Mouse (Mus musculus) liver, embryonic 11.5 days (tissue): Measurements from ENCODE around the gene Olfr549. TPM values are rescaled to one million over a fixed set of nuclear protein-coding genes. Genes with fewer than 3 reads are reported as not detected.
A peak's percentile ranks its signal among the peaks of the same experiment; 100 is the strongest.

Source experiments
- ATAC-seq: fragments of 200-750 bp; cut with Nextera tagmentation; replicated peaks from 2 replicates; pipeline ENCODE4 v1.8.0; 2017; ENCODE audit warnings: moderate number of reproducible peaks, mild to moderate bottlenecking, moderate TSS enrichment, moderate library complexity; ENCODE audit not compliant: low FRiP score
- DNase-seq: peaks from one replicate; pipeline ENCODE4 v3.0.0-alpha.2; 2017; ENCODE audit warnings: low spot score
- H3K27ac ChIP-seq: fragments of 300-500 bp; sonication (generic); 2 replicates; pipeline ENCODE4 v1.5.1; 2014; ENCODE audit warnings: mild to moderate bottlenecking, low read depth, low read length, control low read depth
- H3K27me3 ChIP-seq: fragments of 300-500 bp; sonication (generic); replicated peaks from 2 replicates; pipeline ENCODE4 v1.6.1; 2014; ENCODE audit warnings: low read length, mixed read lengths; ENCODE audit not compliant: control insufficient read depth, insufficient read depth
- H3K36me3 ChIP-seq: fragments of 300-500 bp; sonication (generic); 2 replicates; pipeline ENCODE4 v1.6.1; 2014; ENCODE audit warnings: mild to moderate bottlenecking, low read length, moderate library complexity, mixed read lengths; ENCODE audit not compliant: control insufficient read depth, insufficient read depth
- H3K4me1 ChIP-seq: fragments of 300-500 bp; sonication (generic); replicated peaks from 2 replicates; pipeline ENCODE4 v1.6.1; 2014; ENCODE audit warnings: low read length, mixed read lengths; ENCODE audit not compliant: control insufficient read depth, insufficient read depth
- H3K4me2 ChIP-seq: fragments of 300-500 bp; sonication (generic); 2 replicates; pipeline ENCODE4 v1.6.1; 2014; ENCODE audit warnings: mild to moderate bottlenecking, control low read depth, moderate library complexity
- H3K4me3 ChIP-seq: fragments of 300-500 bp; sonication (generic); 2 replicates; pipeline ENCODE4 v1.5.1; 2014; ENCODE audit warnings: low read depth, low read length, control low read depth
- H3K9ac ChIP-seq: fragments of 300-500 bp; sonication (generic); 2 replicates; pipeline ENCODE4 v1.6.1; 2014; ENCODE audit warnings: low read depth, low read length, control low read depth
- H3K9me3 ChIP-seq: fragments of 300-500 bp; sonication (generic); 2 replicates; pipeline ENCODE4 v1.6.1; 2016; ENCODE audit warnings: low read length, inconsistent platforms, mixed read lengths; ENCODE audit not compliant: control insufficient read depth
- WGBS: fragments of 180-500 bp; shearing (Covaris S2); extraction: QIAGEN DNeasy Blood & Tissue Kit; methylation state at CpG from one replicate; pipeline ENCODE4 v1.1.7; 2014; 5-methylcytosine and 5-hydroxymethylcytosine counted together
- polyA plus RNA-seq: library from polyadenylated mRNA; unstranded; fragments of >200 nt; fragmentation: Nextera tagmentation; extraction: Ambion mirVana; gene quantifications from 2 replicates; pipeline ENCODE4 v1.2.1, GENCODE M21; 2014

The Olfr549 gene
- polyA plus RNA-seq, 1 experiment from 2014 or later = not detected

- no peak for DNase-seq
- Histone ChIP-seq H3K27ac (no peak overlapping the region), H3K9me3 (no peaks in the 10 kb centered on the region), H3K4me3 (no peak overlapping the region), H3K4me1 (no peaks in the 10 kb centered on the region; the same call in none of the 2 replicates), H3K36me3 (no peaks in the 10 kb centered on the region), H3K4me2 (no peak overlapping the region), H3K27me3 (peaks cover 6% of the 10 kb centered on the region), H3K9ac (no peak overlapping the region)
- 0 out of 2 replicates have a peak, but pooled peaks have one; percentile 11 for ATAC-seq
- 66% methylated on average over 10 of the region's 10 CpGs for WGBS
Measured at GRCm38 (mm10) chr7:102516261-102517050, 33.2 kb upstream of the Olfr549 start.

- H3K36me3 ChIP-seq = no peaks in the 10 kb centered on the region
- no peak for ATAC-seq
- no peak overlapping the region for H3K4me2 ChIP-seq
- H3K9me3 ChIP-seq = no peaks in the 10 kb centered on the region
- no peak overlapping the region for H3K27ac ChIP-seq
- H3K4me1 ChIP-seq = no peaks in the 10 kb centered on the region; the same call in none of the 2 replicates
- 77% methylated on average over 2 of the region's 2 CpGs for WGBS
- H3K27me3 ChIP-seq = peaks cover 3% of the 10 kb centered on the region; the same call in 1 of the 2 replicates
- no peak for DNase-seq
- no peak overlapping the region for H3K4me3 ChIP-seq
- no peak overlapping the region for H3K9ac ChIP-seq
Measured at GRCm38 (mm10) chr7:102517051-102517335, 32.7 kb upstream of the Olfr549 start.

- Histone ChIP-seq H3K9ac (no peak overlapping the region), H3K4me3 (no peak overlapping the region), H3K4me2 (no peak overlapping the region), H3K27me3 (no peaks in the 10 kb centered on the region), H3K36me3 (no peaks in the 10 kb centered on the region), H3K9me3 (no peaks in the 10 kb centered on the region), H3K27ac (no peak overlapping the region), H3K4me1 (no peaks in the 10 kb centered on the region)
- ATAC-seq = no peak
- no peak for DNase-seq
- WGBS = 77% methylated on average over 1 of the region's 1 CpGs
Measured at GRCm38 (mm10) chr7:102529052-102529451, 20.6 kb upstream of the Olfr549 start.

DNA sequence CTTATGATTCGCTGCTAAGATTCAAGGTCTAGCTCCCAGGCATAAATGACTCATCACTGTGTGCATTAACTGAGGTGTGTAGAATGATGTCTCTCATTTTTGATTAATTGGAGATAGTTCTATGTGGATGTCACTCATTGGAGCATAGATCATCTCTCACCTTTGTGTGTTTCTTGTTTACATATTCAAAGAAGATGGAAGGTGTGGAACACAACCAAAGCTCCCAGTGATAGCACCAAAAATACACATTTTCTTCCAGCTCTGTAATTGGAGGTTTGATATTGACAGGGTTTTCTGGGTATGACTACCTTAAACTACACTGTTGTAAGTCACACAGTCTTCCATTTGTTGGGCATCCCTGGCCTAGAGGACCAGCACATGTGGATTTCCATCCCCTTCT lies 15.2 kb upstream of the Olfr549 start, which contains the start of gene Olfr547:
Gene Olfr547, plus strand, starts transcription at position 301 of the 400 bp plus-strand sequence.
- Histone ChIP-seq H3K4me2 (no peak within 1 kb of the TSS), H3K9ac (no peak within 1 kb of the TSS), H3K36me3 (no peaks in the 10 kb centered on the region), H3K9me3 (no peaks in the 10 kb centered on the region), H3K4me3 (no peak within 1 kb of the TSS), H3K27ac (no peak within 1 kb of the TSS), H3K27me3 (no peaks in the 10 kb centered on the region), H3K4me1 (no peaks in the 10 kb centered on the region)
- ATAC-seq (no peak), DNase-seq (no peak)
- 62% methylated on average over 1 of the region's 1 CpGs for WGBS

DNA sequence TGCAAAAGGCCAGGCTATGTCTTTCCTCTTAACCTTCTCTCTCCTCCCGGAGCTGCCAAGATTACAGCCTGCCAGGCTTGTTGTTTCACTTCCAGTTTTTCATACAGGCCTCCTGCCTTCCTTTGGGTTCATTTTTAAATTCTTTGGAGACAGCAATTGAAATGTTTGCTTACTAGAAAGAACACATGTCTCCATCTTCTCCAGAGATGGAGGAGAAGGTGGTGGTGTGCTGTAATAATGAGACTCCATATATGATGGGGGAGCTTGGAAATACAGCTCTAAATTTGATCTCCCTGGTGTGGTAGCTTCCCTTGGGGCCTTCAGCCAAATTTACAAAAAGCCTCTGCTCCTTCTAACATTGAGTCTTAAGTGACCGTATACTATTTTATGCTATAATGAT lies 9.1 kb upstream of the Olfr549 start, which contains the start of gene Olfr548-ps1:
Gene Olfr548-ps1, plus strand, starts transcription at position 301 of the 400 bp plus-strand sequence.
- H3K36me3 ChIP-seq = no peaks in the 10 kb centered on the region
- DNase-seq = no peak
- 72% methylated on average over 2 of the region's 2 CpGs for WGBS

DNA sequence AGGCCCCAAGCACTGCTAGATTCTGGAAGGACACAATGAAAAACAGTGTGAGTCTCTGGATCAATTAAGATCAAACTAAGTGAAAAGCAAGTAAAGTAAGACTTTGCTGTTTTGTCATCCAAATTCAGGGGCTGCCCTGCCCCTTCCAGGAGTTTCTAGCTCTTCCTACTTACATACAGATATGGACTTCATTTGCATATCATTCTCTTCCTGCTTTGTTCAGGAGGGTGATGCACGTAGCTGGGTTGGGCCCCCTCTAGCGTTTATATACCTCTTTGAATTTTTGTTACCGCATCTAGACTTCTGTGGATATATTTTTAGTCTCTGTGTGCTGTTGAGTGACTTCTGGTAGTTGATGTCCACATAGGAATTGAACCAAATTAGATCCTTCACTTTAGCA lies 8.4 kb upstream of the Olfr549 start:
- Histone ChIP-seq H3K4me3 (no peak overlapping the region), H3K4me1 (no peaks in the 10 kb centered on the region), H3K36me3 (no peaks in the 10 kb centered on the region), H3K9ac (no peak overlapping the region), H3K4me2 (no peak overlapping the region), H3K27ac (no peak overlapping the region), H3K9me3 (no peaks in the 10 kb centered on the region), H3K27me3 (no peaks in the 10 kb centered on the region)
- DNase-seq (no peak), ATAC-seq (no peak)
- 47% methylated on average over 3 of the region's 3 CpGs for WGBS

More for the DNA sequence above, 9.1 kb upstream of the Olfr549 start, which contains the start of gene Olfr548-ps1:
- H3K4me2 ChIP-seq = no peak within 1 kb of the TSS
- no peak within 1 kb of the TSS for H3K27ac ChIP-seq
- H3K4me1 ChIP-seq = no peaks in the 10 kb centered on the region
- no peaks in the 10 kb centered on the region for H3K9me3 ChIP-seq
- ATAC-seq = no peak
- H3K4me3 ChIP-seq = no peak within 1 kb of the TSS
- no peak within 1 kb of the TSS for H3K9ac ChIP-seq
- H3K27me3 ChIP-seq = no peaks in the 10 kb centered on the region

DNA sequence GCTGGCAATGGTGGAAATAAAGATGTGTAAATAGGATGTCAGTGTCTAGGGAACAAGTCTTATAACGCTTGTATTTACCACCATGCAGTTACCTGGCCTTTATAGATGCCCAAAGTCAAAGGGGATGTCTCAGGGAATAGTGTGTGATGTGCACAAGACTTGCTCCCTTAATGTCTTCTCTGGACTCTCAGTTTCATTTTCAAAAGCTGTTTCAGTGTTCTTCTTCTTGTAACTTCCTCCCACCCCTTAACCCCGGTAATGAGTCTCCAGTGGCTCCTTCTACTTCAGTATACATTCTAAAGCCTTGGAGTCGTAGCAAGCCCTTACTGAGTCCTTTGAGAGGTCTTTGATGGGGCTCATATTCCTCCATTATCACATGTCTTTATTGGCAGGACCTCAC lies 3.6 kb downstream of the Olfr549 start:
- no peak for DNase-seq
- Histone ChIP-seq H3K4me3 (no peak overlapping the region), H3K27ac (no peak overlapping the region), H3K27me3 (no peaks in the 10 kb centered on the region), H3K9me3 (no peaks in the 10 kb centered on the region), H3K9ac (no peak overlapping the region), H3K4me1 (no peaks in the 10 kb centered on the region), H3K4me2 (no peak overlapping the region), H3K36me3 (no peaks in the 10 kb centered on the region)
- no peak for ATAC-seq
- WGBS = 76% methylated on average over 3 of the region's 3 CpGs

DNA sequence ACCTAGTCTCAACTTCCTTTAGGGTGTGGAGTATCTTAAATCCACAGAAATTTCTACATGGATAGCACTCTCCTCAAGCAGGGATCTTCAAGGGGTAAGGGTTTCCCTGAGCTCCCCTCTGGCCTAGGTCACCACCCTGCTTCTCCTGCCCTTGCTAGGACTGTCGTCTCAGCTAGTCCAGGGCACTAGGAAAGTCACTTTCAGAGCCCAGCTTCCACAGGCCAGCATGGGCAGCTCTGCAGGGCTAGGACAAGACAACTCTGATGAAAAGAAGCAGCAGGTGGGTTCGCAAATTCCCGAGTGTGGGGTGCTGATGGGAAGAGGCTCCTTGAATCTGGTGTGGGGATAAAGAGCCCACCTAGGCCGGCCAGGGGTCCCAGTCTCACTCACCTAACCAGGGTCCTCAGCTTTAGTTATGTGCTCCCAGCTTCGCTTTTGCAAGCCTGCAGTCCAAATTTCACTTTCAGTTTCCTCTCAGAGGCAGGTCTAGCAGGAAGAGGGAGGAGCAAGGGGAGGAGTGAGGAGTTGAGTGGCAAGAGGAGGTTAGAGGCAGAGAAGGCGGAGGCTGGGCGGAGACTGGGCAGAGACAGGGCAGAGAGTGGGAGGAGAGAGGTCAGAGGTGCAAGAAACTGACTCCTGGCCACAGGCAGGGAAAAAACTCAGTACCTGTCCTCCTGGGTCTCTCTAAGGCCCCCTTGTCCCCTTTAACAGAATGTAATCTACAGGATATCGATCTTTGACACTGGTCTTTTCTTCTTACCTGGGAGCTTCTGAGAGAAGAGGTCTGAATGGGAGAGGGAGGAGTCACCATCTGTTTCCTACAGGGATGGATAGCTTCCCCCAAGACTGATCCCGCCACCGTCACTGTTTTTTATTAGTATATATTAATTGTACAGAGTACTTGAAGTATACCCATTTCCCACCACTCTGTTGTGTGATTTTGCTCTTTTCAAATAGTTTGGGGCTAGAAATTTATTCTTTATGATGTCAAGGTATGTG lies 15.6 kb downstream of the Olfr549 start, which contains the start of gene Trim21:
Gene Trim21, minus strand, starts transcription at position 488 of the 999 bp plus-strand sequence.
- no peak within 1 kb of the TSS for H3K27ac ChIP-seq
- no peaks in the 10 kb centered on the region for H3K9me3 ChIP-seq
- H3K4me3 ChIP-seq = peak within 1 kb of the TSS; percentile 74
- peak within 1 kb of the TSS; percentile 80 for H3K4me2 ChIP-seq
- ATAC-seq (peak; percentile 100), DNase-seq (peak; percentile 76)
- H3K27me3 ChIP-seq = no peaks in the 10 kb centered on the region
- peaks cover 7% of the 10 kb centered on the region for H3K4me1 ChIP-seq
- 18% methylated on average over 10 of the region's 10 CpGs for whole genome bisulfite sequencing
- peak within 1 kb of the TSS; percentile 75 for H3K9ac ChIP-seq
- no peaks in the 10 kb centered on the region for H3K36me3 ChIP-seq
